Mouse (Mus musculus): Measurements from ENCODE around the gene Cadps. TPM values are rescaled to one million over a fixed set of nuclear protein-coding genes. Genes with fewer than 3 reads are reported as not detected.

The Cadps gene
- polyA plus RNA-seq, 1 experiment from 2014 or later: 0.30 TPM

DNA sequence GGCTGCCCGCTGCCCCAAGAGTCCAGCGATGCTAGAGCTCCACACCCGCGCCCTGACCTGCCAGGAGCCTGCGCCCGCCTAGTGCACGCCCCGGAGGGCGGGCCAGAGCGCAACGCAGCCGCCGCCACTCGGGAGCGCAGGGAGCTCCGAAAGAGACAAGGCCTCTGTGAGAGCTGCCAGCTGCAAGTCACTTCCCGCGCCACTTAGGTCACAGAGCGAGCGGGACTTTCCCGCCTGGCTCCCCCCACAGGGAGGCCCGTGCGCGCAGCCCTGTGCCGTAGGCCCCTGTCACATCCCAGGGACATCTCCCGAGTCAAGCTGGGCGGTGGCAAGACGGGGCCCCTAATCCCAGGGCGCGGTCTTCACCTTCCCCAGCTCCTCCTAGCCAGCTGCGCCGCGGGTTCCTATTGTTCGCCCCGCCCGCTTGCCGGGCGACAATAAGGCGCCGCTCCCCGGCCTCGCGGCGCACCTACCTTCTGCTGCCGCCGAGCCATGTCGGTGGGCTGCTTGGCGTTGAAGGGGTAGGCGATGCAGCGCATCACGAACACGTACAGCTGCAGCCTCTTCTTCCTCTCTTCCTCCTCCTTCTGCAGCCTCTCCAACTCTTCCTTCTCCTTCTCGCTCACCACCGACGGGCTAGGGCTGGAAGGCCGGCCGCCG is 918 bp downstream of the Cadps start:
- no peaks in the 10 kb centered on the region for H3K9me3 ChIP-seq (ENCODE audit: control insufficient read depth, low read length)
- H3K27ac ChIP-seq (ENCODE audit: low read depth, low read length): no peak overlapping the region
- peaks cover 24% of the 10 kb centered on the region for H3K27me3 ChIP-seq (ENCODE audit: control insufficient read depth, insufficient read depth, low read length)
- WGBS: under 1% methylated on average over 55 of the region's 58 CpGs
- H3K4me3 ChIP-seq (ENCODE audit: low read length): peak overlapping the region; percentile 57
- peak overlapping the region; percentile 91 for H3K4me2 ChIP-seq (replicated peaks; ENCODE audit: low read depth, low read length)
- peak overlapping the region; percentile 34; the same call in 1 of the 2 replicates for H3K9ac ChIP-seq (ENCODE audit: low read depth, low read length)
- peaks cover 7% of the 10 kb centered on the region; the same call in 1 of the 2 replicates for H3K4me1 ChIP-seq (ENCODE audit: control insufficient read depth, insufficient read depth, low read length)
- ATAC-seq (ENCODE audit: low FRiP score, low TSS enrichment): peak; percentile 87
- no peaks in the 10 kb centered on the region for H3K36me3 ChIP-seq (ENCODE audit: control insufficient read depth, insufficient read depth, low read length)

DNA sequence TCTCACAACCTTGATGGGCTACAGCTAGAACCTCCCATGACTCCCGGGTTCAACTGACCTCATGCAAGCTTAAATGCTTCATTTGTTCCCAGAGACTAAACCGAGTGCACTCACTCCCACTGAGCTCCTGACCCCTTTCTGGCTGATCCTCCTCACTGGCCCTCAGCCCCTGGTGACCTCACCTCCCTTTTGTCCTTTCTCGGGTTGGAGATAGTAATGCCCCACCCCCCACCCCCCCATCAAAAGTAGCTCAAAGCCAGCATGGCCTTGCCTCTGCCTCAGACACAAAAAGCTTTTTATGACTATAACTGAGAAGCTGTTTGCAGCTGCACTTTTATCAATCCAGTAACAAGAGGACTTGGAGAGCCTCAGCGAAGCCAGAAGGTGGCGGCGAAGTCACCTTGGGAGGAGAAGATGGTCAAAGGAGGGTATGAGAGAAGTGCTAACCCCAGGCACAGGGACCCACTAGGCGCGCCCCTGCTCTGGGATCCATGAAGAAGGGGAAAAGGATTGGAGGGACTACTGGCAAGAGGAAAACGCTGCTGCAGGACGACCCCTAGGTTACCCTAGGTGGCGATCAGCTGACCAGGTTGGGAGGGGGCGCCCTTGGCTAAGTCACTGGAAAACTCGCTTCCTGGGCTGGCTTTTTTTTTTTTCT is 1.6 kb downstream of the Cadps start:
- Histone ChIP-seq H3K27ac (ENCODE audit: low read depth, low read length) (no peak overlapping the region), H3K4me3 (ENCODE audit: low read length) (peak overlapping the region; percentile 57), H3K27me3 (ENCODE audit: control insufficient read depth, insufficient read depth, low read length) (peaks cover 24% of the 10 kb centered on the region), H3K36me3 (ENCODE audit: control insufficient read depth, insufficient read depth, low read length) (no peaks in the 10 kb centered on the region), H3K9ac (ENCODE audit: low read depth, low read length) (peak overlapping the region; percentile 34; the same call in 1 of the 2 replicates), H3K9me3 (ENCODE audit: control insufficient read depth, low read length) (no peaks in the 10 kb centered on the region), H3K4me1 (ENCODE audit: control insufficient read depth, insufficient read depth, low read length) (peaks cover 7% of the 10 kb centered on the region; the same call in 1 of the 2 replicates), H3K4me2 (replicated peaks; ENCODE audit: low read depth, low read length) (peak overlapping the region; percentile 91)
- WGBS: under 1% methylated on average over 13 of the region's 13 CpGs
- peak; percentile 45; the same call in 1 of the 2 replicates for ATAC-seq (ENCODE audit: low FRiP score, low TSS enrichment)

DNA sequence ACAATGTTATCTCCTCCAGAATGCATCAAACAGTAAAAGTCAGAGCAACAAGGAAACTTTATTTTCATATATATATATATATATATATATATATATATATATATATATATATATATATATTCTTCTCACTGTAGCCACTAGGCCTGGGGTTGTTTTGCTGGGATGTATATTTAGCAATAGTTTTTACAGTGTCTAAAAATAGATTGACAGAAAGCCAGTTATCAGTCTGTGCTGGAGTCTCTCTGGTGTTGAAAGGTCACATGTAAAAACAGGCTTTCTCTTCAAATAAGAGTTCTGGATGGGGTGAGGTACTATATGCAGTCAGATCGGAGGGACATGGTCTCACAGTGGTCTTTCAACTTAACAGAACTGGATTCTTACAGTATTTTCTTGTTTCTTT is 2.7 kb downstream of the Cadps start:
- WGBS: 83% methylated on average over 1 of the region's 1 CpGs
- no peaks in the 10 kb centered on the region for H3K36me3 ChIP-seq (ENCODE audit: control insufficient read depth, insufficient read depth, low read length)
- no peak overlapping the region for H3K4me2 ChIP-seq (replicated peaks; ENCODE audit: low read depth, low read length)
- no peak overlapping the region for H3K27ac ChIP-seq (ENCODE audit: low read depth, low read length)
- no peak for ATAC-seq (ENCODE audit: low FRiP score, low TSS enrichment)
- H3K27me3 ChIP-seq (ENCODE audit: control insufficient read depth, insufficient read depth, low read length): peaks cover 24% of the 10 kb centered on the region
- no peaks in the 10 kb centered on the region for H3K9me3 ChIP-seq (ENCODE audit: control insufficient read depth, low read length)
- H3K9ac ChIP-seq (ENCODE audit: low read depth, low read length): no peak overlapping the region
- no peak overlapping the region for H3K4me3 ChIP-seq (ENCODE audit: low read length)
- H3K4me1 ChIP-seq (ENCODE audit: control insufficient read depth, insufficient read depth, low read length): peaks cover 7% of the 10 kb centered on the region; the same call in 1 of the 2 replicates

DNA sequence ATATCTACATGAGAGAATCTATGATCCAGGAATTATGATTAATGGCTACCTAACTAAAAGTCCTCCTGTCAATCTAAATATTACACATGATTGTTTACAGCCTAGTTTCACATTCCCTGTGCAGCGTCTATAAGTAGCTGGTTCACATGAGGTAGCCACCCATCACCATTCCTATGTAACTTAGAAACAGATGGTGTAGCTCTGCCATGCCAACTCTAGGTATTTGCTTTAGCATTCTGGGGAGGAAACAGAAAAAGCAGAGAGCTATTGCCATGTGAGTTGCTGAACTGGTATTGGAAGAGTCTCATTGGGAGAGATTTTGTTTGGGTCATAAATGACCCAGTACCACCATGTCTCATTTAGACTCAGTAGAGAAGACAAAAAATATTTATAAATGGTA is 4.4 kb downstream of the Cadps start:
- 89% methylated on average over 1 of the region's 1 CpGs for WGBS
- no peak for ATAC-seq (ENCODE audit: low FRiP score, low TSS enrichment)
- H3K4me2 ChIP-seq (replicated peaks; ENCODE audit: low read depth, low read length): no peak overlapping the region

DNA sequence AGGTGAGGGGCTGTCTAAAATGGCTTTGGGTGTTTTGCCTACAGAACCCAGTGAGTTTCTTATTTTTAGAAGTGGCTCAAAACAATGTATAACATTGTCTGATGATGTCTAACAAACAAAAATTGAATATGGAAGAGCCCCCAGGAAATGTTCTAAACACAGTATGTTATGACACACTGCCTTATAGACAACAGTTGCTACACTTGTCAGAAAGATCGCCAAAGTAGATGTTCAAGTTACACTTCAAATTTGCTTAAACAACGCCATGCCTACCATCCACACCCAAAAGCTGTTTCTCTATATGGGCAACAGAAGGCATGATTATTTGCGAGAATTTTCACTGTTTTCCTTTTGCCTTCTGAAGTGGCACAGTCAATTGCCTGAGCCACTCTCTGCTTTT is 10.8 kb downstream of the Cadps start:
- H3K9ac ChIP-seq (ENCODE audit: low read depth, low read length): no peak overlapping the region
- 87% methylated on average over 3 of the region's 3 CpGs for WGBS
- H3K4me3 ChIP-seq (ENCODE audit: low read length): no peak overlapping the region
- H3K4me1 ChIP-seq (ENCODE audit: control insufficient read depth, insufficient read depth, low read length): no peaks in the 10 kb centered on the region
- H3K4me2 ChIP-seq (replicated peaks; ENCODE audit: low read depth, low read length): no peak overlapping the region
- H3K9me3 ChIP-seq (ENCODE audit: control insufficient read depth, low read length): no peaks in the 10 kb centered on the region
- no peaks in the 10 kb centered on the region for H3K36me3 ChIP-seq (ENCODE audit: control insufficient read depth, insufficient read depth, low read length)
- no peak for ATAC-seq (ENCODE audit: low FRiP score, low TSS enrichment)
- no peaks in the 10 kb centered on the region for H3K27me3 ChIP-seq (ENCODE audit: control insufficient read depth, insufficient read depth, low read length)
- H3K27ac ChIP-seq (ENCODE audit: low read depth, low read length): no peak overlapping the region

More for the DNA sequence above, 4.4 kb downstream of the Cadps start:
- H3K9ac ChIP-seq (ENCODE audit: low read depth, low read length): no peak overlapping the region
- peaks cover 22% of the 10 kb centered on the region for H3K27me3 ChIP-seq (ENCODE audit: control insufficient read depth, insufficient read depth, low read length)
- H3K27ac ChIP-seq (ENCODE audit: low read depth, low read length): no peak overlapping the region
- H3K36me3 ChIP-seq (ENCODE audit: control insufficient read depth, insufficient read depth, low read length): no peaks in the 10 kb centered on the region
- no peaks in the 10 kb centered on the region for H3K9me3 ChIP-seq (ENCODE audit: control insufficient read depth, low read length)
- H3K4me1 ChIP-seq (ENCODE audit: control insufficient read depth, insufficient read depth, low read length): peaks cover 7% of the 10 kb centered on the region; the same call in 1 of the 2 replicates
- no peak overlapping the region for H3K4me3 ChIP-seq (ENCODE audit: low read length)

DNA sequence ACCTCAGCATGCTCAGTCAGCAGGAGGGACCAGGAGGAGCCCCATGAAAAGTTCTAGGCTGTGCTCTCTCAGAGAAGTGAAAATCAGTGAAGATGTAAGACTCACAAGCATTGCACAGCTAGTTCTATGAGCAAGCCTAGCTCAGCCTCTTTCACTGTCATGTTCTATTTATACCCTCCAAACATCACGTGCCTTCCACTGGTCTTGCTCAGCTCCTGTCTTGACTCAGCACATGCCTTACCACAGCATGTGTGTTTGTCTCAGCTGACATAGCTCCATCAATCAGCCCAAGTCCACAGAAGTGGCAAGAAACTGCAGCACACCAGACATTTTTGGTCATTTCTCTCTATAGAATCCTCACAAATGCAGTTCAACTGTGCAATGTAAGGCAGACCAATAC is 19.9 kb downstream of the Cadps start:
- H3K36me3 ChIP-seq (ENCODE audit: control insufficient read depth, insufficient read depth, low read length): no peaks in the 10 kb centered on the region
- no peaks in the 10 kb centered on the region for H3K9me3 ChIP-seq (ENCODE audit: control insufficient read depth, low read length)
- no peak overlapping the region for H3K27ac ChIP-seq (ENCODE audit: low read depth, low read length)
- H3K4me1 ChIP-seq (ENCODE audit: control insufficient read depth, insufficient read depth, low read length): no peaks in the 10 kb centered on the region
- no peaks in the 10 kb centered on the region for H3K27me3 ChIP-seq (ENCODE audit: control insufficient read depth, insufficient read depth, low read length)
- 74% methylated on average over 1 of the region's 1 CpGs for WGBS
- H3K4me2 ChIP-seq (replicated peaks; ENCODE audit: low read depth, low read length): no peak overlapping the region
- H3K9ac ChIP-seq (ENCODE audit: low read depth, low read length): no peak overlapping the region
- no peak for ATAC-seq (ENCODE audit: low FRiP score, low TSS enrichment)
- H3K4me3 ChIP-seq (ENCODE audit: low read length): no peak overlapping the region

DNA sequence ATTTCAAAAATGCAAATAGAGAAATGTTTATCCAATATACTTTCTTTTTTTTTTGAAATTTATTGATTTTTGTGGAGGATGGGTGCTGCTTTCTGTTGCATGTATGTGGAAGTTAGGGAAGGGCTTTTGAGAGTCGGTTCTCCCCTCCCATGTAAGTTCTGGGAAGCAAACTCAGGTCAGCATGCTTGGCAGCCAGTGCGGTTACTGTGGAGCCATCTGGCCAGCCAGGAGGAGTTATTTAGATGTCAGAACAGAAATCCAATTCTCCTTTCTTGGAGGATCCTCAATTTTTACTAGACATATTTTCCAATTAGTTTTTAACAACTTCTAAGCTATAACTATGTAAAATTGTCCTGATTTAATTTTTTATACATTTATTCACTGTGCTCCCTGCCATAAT is 21.8 kb downstream of the Cadps start:
- H3K27ac ChIP-seq (ENCODE audit: low read depth, low read length): no peak overlapping the region
- no peak overlapping the region for H3K4me2 ChIP-seq (replicated peaks; ENCODE audit: low read depth, low read length)
- WGBS: 82% methylated on average over 2 of the region's 2 CpGs
- H3K36me3 ChIP-seq (ENCODE audit: control insufficient read depth, insufficient read depth, low read length): no peaks in the 10 kb centered on the region
- no peaks in the 10 kb centered on the region for H3K9me3 ChIP-seq (ENCODE audit: control insufficient read depth, low read length)
- ATAC-seq (ENCODE audit: low FRiP score, low TSS enrichment): no peak
- H3K9ac ChIP-seq (ENCODE audit: low read depth, low read length): no peak overlapping the region
- no peaks in the 10 kb centered on the region for H3K27me3 ChIP-seq (ENCODE audit: control insufficient read depth, insufficient read depth, low read length)
- no peak overlapping the region for H3K4me3 ChIP-seq (ENCODE audit: low read length)
- no peaks in the 10 kb centered on the region for H3K4me1 ChIP-seq (ENCODE audit: control insufficient read depth, insufficient read depth, low read length)

DNA sequence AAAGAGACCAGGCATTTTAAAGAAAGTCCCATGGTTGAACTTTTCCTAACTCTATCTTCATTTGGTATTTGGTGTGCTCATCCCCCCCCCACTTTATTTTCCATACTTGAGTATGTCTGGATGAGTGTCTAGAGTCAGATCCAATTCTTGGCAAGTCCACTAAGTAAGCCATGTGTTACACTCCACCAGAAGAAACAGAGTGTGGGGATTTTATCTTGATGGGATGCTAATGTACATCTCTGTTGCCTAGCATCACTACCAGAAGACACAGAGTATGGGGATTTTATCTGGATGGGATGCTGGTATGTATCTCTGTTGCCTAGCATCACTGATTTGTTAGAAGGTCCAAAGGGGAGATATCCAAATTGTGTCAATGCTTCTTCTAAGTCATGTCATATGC is 24.0 kb downstream of the Cadps start:
- Histone ChIP-seq H3K9ac (ENCODE audit: low read depth, low read length) (no peak overlapping the region), H3K27me3 (ENCODE audit: control insufficient read depth, insufficient read depth, low read length) (no peaks in the 10 kb centered on the region), H3K27ac (ENCODE audit: low read depth, low read length) (no peak overlapping the region), H3K4me2 (replicated peaks; ENCODE audit: low read depth, low read length) (no peak overlapping the region), H3K9me3 (ENCODE audit: control insufficient read depth, low read length) (no peaks in the 10 kb centered on the region), H3K36me3 (ENCODE audit: control insufficient read depth, insufficient read depth, low read length) (no peaks in the 10 kb centered on the region), H3K4me1 (ENCODE audit: control insufficient read depth, insufficient read depth, low read length) (no peaks in the 10 kb centered on the region), H3K4me3 (ENCODE audit: low read length) (no peak overlapping the region)
- ATAC-seq (ENCODE audit: low FRiP score, low TSS enrichment): no peak

DNA sequence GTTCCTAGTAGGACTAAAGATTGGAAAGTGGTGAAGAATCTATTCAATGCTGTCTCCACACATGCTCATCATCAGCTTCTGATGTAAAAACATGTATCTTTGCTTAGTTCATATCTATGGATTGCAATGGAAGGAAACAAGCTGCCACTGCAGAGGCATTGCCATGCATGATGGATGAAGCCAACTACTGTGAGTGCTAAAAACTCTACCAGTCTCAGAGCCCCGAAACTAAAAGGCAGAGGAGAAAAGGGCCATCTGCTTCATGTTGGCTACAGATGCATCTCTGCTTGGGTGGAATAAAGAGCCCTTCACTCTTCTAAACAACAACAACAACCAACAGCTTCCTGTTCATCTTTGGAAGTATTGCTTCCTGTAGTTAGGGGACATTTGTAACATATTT is 38.6 kb downstream of the Cadps start:
- Histone ChIP-seq H3K4me3 (ENCODE audit: low read length) (no peak overlapping the region), H3K27ac (ENCODE audit: low read depth, low read length) (no peak overlapping the region), H3K4me1 (ENCODE audit: control insufficient read depth, insufficient read depth, low read length) (no peaks in the 10 kb centered on the region), H3K4me2 (replicated peaks; ENCODE audit: low read depth, low read length) (no peak overlapping the region), H3K9ac (ENCODE audit: low read depth, low read length) (no peak overlapping the region), H3K36me3 (ENCODE audit: control insufficient read depth, insufficient read depth, low read length) (no peaks in the 10 kb centered on the region), H3K9me3 (ENCODE audit: control insufficient read depth, low read length) (no peaks in the 10 kb centered on the region), H3K27me3 (ENCODE audit: control insufficient read depth, insufficient read depth, low read length) (no peaks in the 10 kb centered on the region)
- 79% methylated on average over 1 of the region's 1 CpGs for WGBS
- ATAC-seq (ENCODE audit: low FRiP score, low TSS enrichment): no peak

All from kidney, embryonic 14.5 days (tissue).